Mouse (Mus musculus): ENCODE results near the gene Magi2.
"Not testable (repeated sequence)": the region's sequence is repeated elsewhere in the genome, so short reads cannot be mapped to it uniquely, and the experiment has no call there.

Magi2 gene

DNA sequence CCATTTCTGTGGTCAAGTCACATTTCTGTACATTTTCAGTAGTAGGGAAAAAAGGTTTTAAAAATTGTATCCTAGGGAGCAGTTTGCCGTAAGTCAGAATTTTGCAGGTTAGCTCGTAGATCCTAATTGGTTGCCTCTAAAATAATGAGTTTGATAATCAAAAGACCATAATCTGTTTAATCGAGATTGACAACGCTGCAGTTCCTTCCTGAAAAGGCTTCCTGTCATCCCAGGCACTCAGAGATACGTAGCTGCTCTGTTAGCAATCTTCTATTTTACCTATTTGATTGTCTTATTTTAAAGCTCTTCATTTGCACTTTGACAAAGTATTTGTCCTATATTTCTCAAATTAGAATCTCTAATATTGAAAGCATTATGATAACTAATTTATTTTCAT, 1476.5 kb downstream of the Magi2 start:
- no peak for DNase-seq (ENCODE audit: low spot score)

DNA sequence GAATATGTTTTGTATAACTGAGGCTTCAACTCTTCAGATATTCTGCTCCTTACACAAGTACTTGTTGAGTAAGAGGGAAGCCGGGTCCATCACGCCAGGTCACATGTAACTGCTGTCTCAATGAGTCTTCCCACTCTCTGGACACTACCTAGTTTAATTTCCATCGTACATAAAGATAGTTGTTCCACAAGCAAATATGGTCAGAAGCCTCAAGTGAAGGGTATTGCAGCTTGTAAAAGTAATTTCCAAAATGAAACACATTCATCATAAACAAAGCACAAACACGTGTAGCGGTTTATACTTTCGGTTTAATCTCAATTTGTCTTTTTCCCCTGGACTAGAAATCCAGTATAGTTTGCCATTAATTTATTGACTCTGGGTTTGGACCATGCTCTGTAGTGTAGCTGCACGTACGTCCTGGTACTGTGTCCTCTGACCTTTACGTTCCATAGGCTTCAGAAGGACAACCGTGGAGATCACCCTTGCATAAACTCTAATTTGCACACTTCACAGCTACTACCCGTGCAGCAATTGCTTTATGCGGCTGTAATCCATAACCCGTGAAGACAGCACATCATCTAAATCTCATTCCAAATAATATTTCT, 1477.2 kb downstream of the Magi2 start:
- DNase-seq (ENCODE audit: low spot score): no peak

DNA sequence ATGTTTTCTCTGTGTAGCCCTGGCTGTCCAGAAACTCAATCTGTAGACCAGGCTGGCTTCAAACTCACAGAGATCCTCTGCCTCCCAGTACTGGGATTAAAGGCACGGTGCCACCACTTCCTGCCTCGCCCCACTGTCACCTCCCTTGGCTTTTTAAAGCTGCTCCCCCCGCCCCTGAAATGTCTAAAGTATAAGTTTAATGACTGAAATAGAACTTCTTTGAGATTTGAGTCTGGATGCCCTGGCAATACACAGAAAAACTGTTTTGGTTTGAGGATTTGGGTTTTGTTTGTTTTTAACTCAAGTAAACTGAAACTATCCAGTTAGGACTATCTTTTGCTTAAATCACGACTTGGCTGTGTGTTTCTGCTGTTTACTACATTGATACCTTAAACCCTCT, 1478.0 kb downstream of the Magi2 start:
- no peak for DNase-seq (ENCODE audit: low spot score)

DNA sequence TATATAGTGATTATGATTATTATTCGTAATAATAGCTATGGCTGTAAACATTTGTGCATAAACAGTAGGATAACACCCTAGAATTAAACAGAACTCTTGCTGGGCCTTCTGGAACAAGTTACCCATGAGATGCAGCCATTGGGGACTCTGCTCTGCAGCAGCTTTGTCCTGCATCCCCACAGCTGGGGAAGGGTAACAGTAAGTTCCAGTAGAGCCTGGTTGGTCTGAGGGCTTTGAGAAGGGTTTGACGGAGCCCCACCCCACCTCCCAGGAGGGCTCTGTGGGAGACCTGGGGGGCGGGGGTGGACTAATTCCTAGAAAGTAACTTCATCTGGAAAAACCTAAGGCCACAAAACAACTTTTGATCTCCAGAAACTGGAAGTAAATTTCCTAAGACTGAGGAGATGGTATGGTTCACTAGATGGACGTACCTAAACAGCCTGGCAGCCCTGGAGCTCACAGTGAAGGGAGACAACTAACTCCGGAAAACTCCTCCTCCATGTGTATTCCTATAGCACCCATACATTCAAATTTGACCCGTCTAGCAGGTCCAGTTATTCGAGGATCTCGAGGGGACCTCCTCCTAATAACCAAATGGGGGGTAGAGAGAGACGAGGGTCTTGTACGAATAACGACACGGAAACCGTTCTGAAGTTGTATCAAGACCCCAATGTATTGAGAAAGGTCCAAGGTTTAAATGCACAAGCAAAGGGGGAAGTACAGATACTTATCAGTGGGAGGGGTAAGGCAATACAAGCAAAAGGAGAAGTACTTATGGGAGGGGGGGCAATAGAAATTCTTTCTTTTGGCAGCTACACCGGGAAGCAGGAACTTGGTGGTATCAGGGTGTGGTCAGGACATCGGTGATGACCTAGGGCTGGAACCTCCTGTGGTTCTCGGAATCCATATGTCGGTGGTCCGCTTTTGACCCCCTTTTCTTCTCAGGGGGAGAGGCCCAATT, 1479.8 kb downstream of the Magi2 start:
- DNase-seq (ENCODE audit: low spot score): not testable (repeated sequence)

DNA sequence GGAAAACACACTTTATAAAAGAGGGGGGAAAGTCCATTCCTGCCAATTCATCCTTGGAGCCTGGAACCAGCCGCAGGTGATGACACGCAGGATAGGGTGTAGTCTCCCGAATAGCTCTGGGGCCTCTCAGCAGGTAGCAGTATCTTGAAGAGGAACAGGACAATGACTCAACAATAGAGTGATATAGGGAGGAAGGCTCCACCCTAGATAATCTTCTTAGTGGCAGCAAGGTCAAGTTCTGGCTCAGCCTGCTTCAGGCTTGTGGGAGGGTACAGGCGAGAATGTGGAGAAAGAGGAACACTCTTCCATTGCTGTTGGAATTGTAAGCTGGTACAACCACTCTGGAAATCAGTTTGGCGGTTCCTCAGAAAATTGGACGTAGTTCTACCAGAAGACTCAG, 1484.0 kb downstream of the Magi2 start:
- not testable (repeated sequence) for DNase-seq (ENCODE audit: low spot score)

DNA sequence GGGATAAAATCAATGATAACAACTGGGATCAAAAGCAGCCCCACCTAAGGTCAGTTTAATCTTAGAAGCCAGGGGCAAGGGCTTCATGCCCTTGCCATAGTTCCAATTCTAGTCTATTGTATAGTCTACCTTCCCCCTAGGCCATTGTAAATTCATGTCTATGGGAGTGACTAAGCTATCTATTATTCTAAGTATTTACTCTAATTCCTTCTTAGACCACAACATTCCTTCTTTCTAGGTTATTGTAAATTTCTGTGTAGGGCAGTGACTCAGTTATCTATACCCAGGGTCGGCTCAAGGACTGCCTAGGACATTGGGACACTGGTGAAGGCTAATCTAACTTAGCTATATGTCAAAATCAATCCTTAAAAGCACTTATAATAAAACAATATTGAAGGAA, 1487.8 kb downstream of the Magi2 start:
- not testable (repeated sequence) for DNase-seq (ENCODE audit: low spot score)

DNA sequence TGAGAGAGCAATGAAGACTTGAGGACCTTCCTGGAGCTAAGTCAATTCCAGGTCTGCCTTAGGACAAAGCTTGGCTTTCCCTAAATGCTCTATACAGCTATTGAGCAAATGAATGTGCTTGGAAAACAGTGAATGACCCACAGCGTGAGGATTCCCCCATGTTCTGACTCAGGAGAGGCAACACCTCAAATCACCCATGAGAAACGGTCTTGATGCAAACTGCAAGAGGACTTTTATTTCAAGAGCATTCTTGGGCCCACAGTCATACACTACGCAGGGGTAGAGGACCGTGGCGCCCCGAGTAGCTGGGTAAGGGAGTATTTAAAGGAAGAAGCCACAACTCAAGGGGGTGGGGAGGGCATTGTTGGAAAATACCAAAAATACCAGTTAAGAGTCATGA, 1489.1 kb downstream of the Magi2 start:
- DNase-seq (ENCODE audit: low spot score): not testable (repeated sequence)

DNA sequence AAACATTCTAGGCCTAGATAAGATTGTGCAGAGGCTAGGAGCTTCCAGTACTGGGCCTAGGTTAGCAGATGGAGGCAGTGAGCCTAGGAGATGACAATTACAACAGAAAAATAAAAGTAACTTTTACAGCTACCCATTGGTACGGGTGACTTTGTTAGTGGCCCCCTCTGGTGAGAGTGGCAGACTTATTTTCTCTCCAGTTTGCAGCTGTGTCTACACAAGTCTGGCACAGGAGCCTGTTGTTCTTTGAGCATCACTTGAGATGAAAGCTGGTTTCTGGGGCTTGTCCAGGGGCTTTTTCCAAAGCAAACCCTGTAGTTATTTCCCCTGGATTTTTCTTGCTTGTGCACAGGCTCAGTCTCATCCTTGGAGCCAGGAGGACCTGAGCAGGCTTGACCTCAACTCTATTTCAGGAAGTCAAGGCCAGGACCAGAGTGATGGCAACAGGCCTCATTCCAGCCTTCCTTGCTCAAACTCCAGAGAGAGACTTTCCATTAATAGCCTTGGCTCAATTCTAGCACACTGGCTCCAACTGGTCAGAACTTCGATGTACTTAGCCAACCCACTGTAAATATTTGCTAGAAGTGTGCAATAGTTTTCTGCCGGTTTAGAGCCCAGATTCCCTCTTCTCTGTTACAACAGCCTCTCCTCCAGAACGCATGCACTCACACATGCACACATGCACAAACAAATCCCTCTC, 1493.5 kb downstream of the Magi2 start:
- DNase-seq (ENCODE audit: low spot score): no peak

DNA sequence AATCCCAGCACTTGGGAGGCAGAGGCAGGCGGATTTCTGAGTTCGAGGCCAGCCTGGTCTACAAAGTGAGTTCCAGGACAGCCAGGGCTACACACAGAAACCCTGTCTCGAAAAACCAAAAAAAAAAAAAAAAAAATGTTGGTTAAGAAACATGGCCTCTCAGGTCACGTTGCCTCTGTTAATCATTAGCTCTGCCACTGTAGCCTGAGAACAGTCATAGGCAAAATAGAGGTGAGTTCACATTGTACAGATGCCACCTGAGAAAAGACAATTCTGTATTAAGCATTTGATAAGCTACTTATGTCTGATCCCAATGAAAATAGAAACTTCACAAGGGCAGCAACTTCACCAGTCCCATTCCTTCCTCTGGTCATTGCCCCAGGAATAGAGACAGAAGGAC, 1496.4 kb downstream of the Magi2 start:
- DNase-seq (ENCODE audit: low spot score): not testable (repeated sequence)

DNA sequence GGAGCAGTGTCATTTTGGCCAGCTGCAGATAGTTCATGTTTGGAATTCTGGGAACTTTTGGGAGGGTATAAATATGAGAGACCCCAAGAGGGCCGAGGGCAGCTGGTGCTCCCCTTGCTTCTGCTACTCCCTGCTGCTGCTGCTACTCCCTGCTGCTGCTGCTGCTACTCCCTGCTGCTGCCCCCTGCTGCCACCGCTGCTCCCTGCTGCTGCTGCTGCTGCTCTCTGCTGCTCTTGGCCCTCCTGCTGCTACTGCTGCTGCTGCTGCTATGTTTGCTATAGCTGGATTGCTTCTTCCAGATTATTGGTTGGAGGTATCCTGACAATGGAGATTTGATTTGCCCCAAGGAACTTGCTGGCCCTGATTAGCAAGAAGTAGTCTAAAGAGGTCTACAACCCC, 1512.0 kb downstream of the Magi2 start:
- no peak for DNase-seq (ENCODE audit: low spot score)

DNA sequence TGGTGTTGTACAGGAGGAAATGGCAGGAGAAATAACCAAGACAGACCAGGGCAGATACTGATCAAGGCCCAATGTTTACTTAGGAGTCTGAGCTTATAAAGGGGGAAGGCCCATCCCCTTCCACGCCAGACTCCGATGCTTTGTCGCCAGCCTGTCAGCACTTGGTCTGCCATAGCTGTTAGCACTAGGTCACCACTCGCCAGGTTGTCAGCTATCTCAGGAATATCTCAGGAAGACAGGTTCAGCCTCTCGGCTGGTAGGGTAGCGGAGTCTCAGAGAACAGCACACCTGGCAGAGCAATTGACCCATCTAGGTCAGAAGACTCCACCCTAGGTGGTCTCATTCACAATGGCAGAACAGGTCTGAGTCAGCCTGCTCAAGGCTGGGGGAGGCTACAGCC, 1514.4 kb downstream of the Magi2 start:
- DNase-seq (ENCODE audit: low spot score): no peak

DNA sequence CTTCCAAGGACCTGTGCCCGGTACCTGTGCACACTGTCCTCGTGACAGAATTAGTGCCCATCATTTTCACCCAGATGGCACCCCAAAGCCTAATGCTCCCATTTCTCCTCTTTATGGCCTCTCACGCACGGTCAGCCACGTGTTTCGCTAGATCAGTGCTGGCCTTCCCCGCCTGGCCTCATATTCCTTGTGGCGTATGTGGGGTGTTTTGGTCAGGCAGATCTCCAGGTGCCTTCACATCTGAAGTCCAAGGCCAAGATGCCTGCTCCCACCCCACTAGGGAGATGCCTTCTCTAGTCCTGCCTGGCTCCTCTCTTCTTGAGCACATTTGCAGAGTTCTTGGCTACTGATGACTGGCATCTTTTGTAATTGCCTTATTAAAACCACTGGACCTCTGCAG, 1515.1 kb downstream of the Magi2 start:
- DNase-seq (ENCODE audit: low spot score): no peak

DNA sequence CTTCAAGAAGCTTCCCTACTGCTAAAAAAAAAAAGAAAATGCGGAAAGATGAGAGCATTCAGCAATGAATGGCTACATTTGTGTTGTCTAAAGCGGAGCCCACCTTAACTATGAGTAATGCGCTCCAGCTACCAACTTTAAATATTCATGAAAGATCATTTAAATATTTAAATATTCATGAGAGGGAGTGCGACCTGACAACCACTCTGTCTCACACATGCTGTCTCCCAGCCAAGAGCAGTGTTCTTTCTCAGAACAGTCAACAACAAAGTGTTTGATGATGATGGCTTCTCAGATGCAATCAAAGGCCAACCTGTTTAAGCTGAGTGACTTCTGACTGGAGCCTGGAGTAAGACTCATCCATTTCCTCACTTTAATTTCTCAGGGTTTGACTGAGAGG, 1521.3 kb downstream of the Magi2 start:
- DNase-seq (ENCODE audit: low spot score): no peak

DNA sequence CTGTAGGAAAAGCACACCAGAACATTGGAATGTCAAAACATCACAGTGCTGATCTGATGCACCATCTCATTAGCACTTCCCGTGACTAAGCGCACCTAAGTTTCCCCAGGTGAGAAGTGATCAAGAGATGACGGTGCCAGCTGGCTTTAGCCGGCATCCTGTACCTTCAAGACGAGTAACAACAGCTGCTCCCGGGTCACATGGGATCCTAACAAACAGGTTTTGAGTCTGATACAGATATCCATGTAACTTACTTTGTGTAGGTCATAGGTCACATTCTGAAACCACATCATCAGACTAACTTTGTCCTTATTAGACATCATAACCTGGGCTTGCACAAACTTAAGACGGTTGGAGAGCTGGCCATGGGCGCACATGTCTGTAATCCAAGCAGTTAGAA, 1522.0 kb downstream of the Magi2 start:
- no peak for DNase-seq (ENCODE audit: low spot score)

DNA sequence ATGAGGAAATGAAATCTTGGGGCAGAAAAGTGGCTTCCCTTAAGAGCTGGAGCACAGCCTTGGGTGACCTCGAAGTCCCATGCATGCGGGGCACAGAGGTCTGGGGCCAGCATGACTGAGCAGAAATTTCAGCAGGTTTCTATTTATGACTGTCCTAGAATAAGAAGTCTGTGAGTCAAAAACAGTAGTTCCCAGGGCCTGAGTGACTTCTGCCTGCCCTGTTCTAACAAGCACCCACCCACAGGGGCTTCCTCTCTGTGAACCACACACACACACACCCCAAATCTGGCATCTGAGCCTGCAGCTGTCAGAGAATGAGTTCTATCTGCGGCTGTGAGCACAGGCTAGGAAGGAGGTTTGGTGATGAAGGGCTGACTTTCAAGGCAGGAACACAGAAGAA, 1522.7 kb downstream of the Magi2 start:
- no peak for DNase-seq (ENCODE audit: low spot score)

DNA sequence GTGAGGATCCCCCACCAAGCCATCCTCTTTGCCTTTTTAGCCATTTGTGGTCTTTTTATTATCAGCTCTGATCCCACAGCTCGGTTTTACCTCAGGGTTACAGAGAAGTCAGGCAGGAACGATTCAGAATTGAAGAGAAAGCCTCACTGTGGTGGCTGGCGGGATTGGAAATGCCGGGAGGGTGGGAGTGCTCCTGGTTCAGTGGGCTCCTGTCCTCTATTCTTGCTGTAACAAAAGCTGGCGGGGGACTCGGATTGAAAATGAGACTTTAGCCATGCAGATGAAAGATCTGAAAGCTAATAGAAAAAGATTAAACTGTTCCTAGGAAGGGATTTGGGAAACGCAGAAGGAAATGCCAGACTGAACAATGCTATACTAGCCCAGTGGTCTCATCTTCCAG, 1524.2 kb downstream of the Magi2 start:
- DNase-seq (ENCODE audit: low spot score): no peak

DNA sequence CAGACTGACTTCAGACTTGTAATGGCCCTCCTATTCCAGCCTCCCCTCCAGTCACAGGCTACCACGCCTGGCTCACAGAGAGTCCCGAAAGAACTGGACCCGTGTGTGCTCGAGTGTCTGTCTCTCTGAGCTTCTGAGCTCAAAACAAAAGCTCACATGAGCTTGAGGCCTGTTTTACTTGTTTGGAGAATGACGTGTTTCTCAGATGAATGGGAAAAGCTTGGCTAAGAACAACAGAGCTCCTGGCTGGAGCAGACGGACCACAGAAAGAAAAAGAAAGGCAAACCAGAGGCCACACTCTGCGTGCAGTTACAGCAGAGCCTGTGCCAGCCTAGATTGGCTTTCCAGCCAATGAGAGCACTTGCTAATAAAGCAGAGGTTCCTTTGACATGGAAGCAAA, 1524.9 kb downstream of the Magi2 start:
- no peak for DNase-seq (ENCODE audit: low spot score)

DNA sequence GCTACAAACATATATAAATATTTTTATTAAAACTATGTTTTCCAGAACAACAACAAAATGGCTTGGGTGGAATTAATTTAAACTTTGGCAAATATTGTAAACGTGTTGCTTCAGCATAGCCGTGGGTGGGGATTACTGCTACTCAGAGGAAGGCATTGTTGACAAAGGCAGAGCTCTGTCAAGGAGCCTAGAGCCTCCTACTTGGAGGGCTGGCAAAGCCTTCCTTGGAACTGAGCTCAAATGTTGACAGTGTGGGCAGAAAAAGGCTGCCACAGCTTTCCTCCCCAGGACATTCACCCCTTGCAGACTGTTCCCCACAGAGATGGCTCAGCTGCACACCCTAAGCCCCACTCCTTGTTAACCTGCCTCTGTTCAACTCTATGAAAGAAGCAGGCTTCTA, 1526.3 kb downstream of the Magi2 start:
- no peak for DNase-seq (ENCODE audit: low spot score)

DNA sequence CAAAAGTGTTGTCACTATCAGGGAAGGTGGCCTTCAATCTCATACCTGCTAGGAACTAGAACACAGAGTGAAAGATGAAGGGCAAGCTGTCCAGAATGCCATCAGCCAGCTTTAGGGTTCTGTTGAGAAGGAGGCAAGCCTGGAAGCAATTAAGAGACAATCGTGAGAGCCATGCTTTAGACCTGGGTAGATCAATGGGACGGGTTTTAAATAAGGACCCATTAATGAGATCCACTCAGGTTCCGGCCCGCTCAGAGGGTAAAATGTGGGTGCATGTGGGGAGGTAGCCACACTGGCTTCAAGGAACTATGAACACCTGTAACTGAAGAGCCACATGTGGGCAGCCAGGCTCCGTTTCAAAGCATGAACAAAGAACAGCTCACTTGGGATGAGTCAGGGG, 1527.1 kb downstream of the Magi2 start:
- DNase-seq (ENCODE audit: low spot score): no peak
